Mouse (Mus musculus): ENCODE results near the gene Depdc1b. TPM values are rescaled to one million over a fixed set of nuclear protein-coding genes. Genes with fewer than 3 reads are reported as not detected.

Gene Depdc1b
- total RNA-seq (2023): 38.8 and 47.2 TPM in 2 replicates

GRCm38 (mm10) chr13:108315702-108316486 is at the start of gene Depdc1b:
Depdc1b (plus strand) TSS chr13:108316332.

DNA sequence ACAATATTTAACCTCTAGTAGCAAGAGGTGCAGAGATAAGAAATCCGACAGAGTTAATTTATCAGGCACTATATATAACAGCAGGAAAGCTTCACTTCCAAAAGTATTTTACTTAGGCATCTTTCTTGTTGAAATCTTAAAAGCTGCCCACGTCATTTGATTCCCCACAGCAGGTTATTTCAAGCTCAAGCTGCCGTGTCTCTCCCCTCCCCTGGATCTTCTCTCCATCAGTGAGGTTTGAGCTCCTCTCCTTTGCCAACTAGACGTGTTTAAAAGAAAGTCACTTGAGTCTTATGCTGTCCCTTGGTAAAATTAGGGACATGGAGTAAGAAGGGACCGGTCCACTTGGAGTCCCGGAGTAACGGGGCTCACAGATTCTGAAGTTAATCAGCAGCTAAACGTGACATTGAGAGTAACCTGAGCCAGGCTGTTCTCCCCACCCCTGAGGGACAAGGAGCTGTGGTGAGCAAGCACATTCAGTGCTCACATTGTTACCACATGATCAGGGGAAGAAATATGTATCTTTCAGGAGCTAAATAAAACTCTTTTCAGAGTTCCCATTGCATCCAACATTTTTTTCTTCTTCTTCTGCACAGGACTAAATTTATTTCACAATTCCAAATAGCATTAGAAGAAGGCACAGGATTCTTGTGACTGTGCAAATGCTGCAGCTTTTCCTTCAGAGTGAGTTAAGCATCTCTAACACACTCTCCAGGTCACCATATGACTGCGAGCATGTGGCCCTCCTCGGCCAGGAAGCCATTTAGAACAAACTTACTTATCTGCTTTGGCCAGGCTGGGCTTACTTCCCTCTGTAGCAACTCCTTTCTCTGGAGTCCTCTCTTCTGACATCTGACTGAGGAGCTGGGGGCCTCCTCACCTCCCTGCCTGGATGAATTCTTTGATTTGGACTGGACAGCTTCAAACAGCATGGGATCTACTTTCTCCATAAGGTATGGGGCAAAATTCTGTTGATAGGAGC is 133.3 kb downstream of the Depdc1b start, which contains the start of gene Pde4d:
Pde4d (plus strand) TSS at position 833 of the 982 bp plus-strand sequence.

Other genes with a start within 250 kb of the Depdc1b start
- 1.8 and 2.2 TPM in 2 replicates for gene Ndufaf2, start 157.7 kb upstream of the Depdc1b start, total RNA-seq (2023)
- 5.9 and 6.7 TPM in 2 replicates for gene Ercc8, start 157.6 kb upstream of the Depdc1b start, total RNA-seq (2023)
- 7.1 and 7.6 TPM in 2 replicates for gene Elovl7, start 101.9 kb upstream of the Depdc1b start, total RNA-seq (2023)
- 17.4 and 27.7 TPM in 2 replicates for gene Pde4d, start 133.6 kb downstream of the Depdc1b start, total RNA-seq (2023)